Mouse (Mus musculus): ENCODE results near the gene H1fx. TPM values are rescaled to one million over a fixed set of nuclear protein-coding genes. Genes with fewer than 3 reads are reported as not detected.
"Not testable (repeated sequence)": the region's sequence is repeated elsewhere in the genome, so short reads cannot be mapped to it uniquely, and the experiment has no call there.

The H1fx gene
- total RNA-seq, 4 experiments from 2014 or later: 45.4 to 53.5 (median 49.3) TPM

- no peak for DNase-seq (ENCODE audit: low spot score in 2 of 2)
Observed at GRCm38 (mm10) chr6:87981030-87981485, 379 bp downstream of the H1fx start.

- peak in 1 of 2 experiments; percentile 86 for DNase-seq (ENCODE audit: low spot score in 2 of 2)
Observed at GRCm38 (mm10) chr6:87980374-87981029, 935 bp downstream of the H1fx start.

GRCm38 (mm10) chr6:87979728-87980127 is 1.7 kb downstream of the H1fx start:
- DNase-seq (ENCODE audit: low spot score in 2 of 2): no peak

GRCm38 (mm10) chr6:87970041-87970440 is 11.4 kb downstream of the H1fx start:
- DNase-seq (ENCODE audit: low spot score in 2 of 2): no peak

GRCm38 (mm10) chr6:87962457-87962856 is 19.0 kb downstream of the H1fx start:
- not testable (repeated sequence) for DNase-seq (ENCODE audit: low spot score in 2 of 2)

- no peak for DNase-seq (ENCODE audit: low spot score in 2 of 2)
Observed at GRCm38 (mm10) chr6:87942179-87942578, 39.3 kb downstream of the H1fx start.

- no peak for DNase-seq (ENCODE audit: low spot score in 2 of 2)
Observed at GRCm38 (mm10) chr6:87938941-87939340, 42.5 kb downstream of the H1fx start.

GRCm38 (mm10) chr6:87937178-87937788 is 44.2 kb downstream of the H1fx start:
- no peak for DNase-seq (ENCODE audit: low spot score in 2 of 2)

- DNase-seq (ENCODE audit: low spot score in 2 of 2): no peak
Observed at GRCm38 (mm10) chr6:87935037-87935436, 46.4 kb downstream of the H1fx start.

Small RNA genes within 50 kb of the gene (microRNA-seq; reads per million reads assigned to microRNA genes)
- 0 to 0.22 reads per million in 2 experiments for gene Gm47286

Other genes with a start within 250 kb of the H1fx start
- gene Gp9, start 203.6 kb downstream of the H1fx start, total RNA-seq (2022): 1 to 10 TPM in 3 of 4 experiments, under 1 TPM in 1; 0.72 to 1.4 (median 1.1) TPM
- gene Rab43, start 169.5 kb downstream of the H1fx start, total RNA-seq (2022): 10 to 100 TPM; 14.4 to 22.1 (median 16.7) TPM
- 1 to 10 TPM; 2.2 to 5.0 (median 2.8) TPM for gene Gm45140, start 145.8 kb downstream of the H1fx start, total RNA-seq (2022)
- gene Isy1, start 142.8 kb downstream of the H1fx start, total RNA-seq (2022): 10 to 100 TPM; 27.5 to 30.6 (median 28.5) TPM
- 100 to 1,000 TPM; 280 to 313 (median 302) TPM for gene Cnbp, start 130.5 kb downstream of the H1fx start, total RNA-seq (2022)
- 100 to 1,000 TPM; 245 to 257 (median 245) TPM for gene Copg1, start 93.8 kb downstream of the H1fx start, total RNA-seq (2022)
- gene Hmces, start 67.7 kb downstream of the H1fx start, total RNA-seq (2022): 10 to 100 TPM; 24.7 to 27.7 (median 25.0) TPM
- gene Rab7, start 63.6 kb upstream of the H1fx start, total RNA-seq (2022): 100 to 1,000 TPM; 323 to 394 (median 346) TPM
- 100 to 1,000 TPM; 166 to 188 (median 171) TPM for gene Rpn1, start 102.8 kb upstream of the H1fx start, total RNA-seq (2022)
- 1 to 10 TPM; 4.4 to 6.8 (median 6.2) TPM for gene Gata2, start 212.3 kb upstream of the H1fx start, total RNA-seq (2022)
- gene Dnajb8, start 240.6 kb upstream of the H1fx start, total RNA-seq (2022): not detected